Mouse (Mus musculus) embryonic fibroblast, embryonic 13.5 days (primary cell): ENCODE data around the gene Abhd16b.

Experiments used
- CTCF ChIP-seq: IDR thresholded peaks from 2 replicates; pipeline ENCODE4 v1.5.1; 2011; ENCODE audit warnings: mild to moderate bottlenecking, control low read depth, low read length, moderate library complexity, borderline replicate concordance; ENCODE audit not compliant: insufficient read depth
- POLR2A ChIP-seq: IDR thresholded peaks from 2 replicates; pipeline ENCODE4 v1.6.1; 2011; ENCODE audit warnings: low read depth, mild to moderate bottlenecking, control low read depth, low read length, moderate library complexity

DNA sequence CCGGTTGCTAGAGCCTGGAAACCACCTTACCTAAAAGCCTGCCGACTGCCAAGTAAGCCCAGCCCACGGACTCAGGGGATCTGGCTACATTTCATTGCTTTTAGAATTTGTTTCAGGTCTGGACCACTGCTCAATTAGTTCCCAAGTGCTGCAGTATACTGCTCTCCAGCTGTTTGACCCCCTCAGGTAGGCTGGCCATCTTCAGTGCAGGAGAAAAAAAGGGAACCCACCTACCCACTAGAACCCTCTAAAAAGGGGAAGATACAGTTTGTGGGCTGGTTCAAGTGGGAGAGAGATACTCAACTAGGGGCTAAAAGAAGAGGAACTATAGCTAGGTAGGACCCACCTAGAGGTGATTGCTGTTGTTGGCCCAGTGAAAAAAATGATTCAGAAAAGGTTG is 800 bp upstream of the Abhd16b start:
- TF ChIP-seq POLR2A (no peak), CTCF (no peak)
